Mouse (Mus musculus): ENCODE measurements around the gene Eif2b1. TPM values are rescaled to one million over a fixed set of nuclear protein-coding genes. Genes with fewer than 3 reads are reported as not detected.
A peak's percentile ranks its signal among the peaks of the same experiment; 100 is the strongest.

The Eif2b1 gene
- polyA plus RNA-seq, 1 experiment from 2014 or later, result 84.8 TPM

- no peak overlapping the region for H3K4me3 ChIP-seq (ENCODE audit: low read length)
- peaks cover 11% of the 10 kb centered on the region for H3K36me3 ChIP-seq (ENCODE audit: control insufficient read depth, insufficient read depth, low read length)
- H3K27ac ChIP-seq (ENCODE audit: low read depth, low read length), result no peak overlapping the region
- 78% methylated on average over 15 of the region's 16 CpGs for WGBS
- no peak for ATAC-seq (ENCODE audit: low FRiP score, low TSS enrichment)
- no peak overlapping the region for H3K9ac ChIP-seq (ENCODE audit: low read depth, low read length)
- H3K9me3 ChIP-seq (ENCODE audit: control insufficient read depth, low read length), result no peaks in the 10 kb centered on the region
- no peaks in the 10 kb centered on the region for H3K27me3 ChIP-seq (ENCODE audit: control insufficient read depth, insufficient read depth, low read length)
- H3K4me1 ChIP-seq (ENCODE audit: control insufficient read depth, insufficient read depth, low read length), result peaks cover 16% of the 10 kb centered on the region
- no peak overlapping the region for H3K4me2 ChIP-seq (replicated peaks; ENCODE audit: low read depth, low read length)
Measured at GRCm38 (mm10) chr5:124538813-124539792, 39.8 kb downstream of the Eif2b1 start.

- Histone ChIP-seq H3K27me3 (ENCODE audit: control insufficient read depth, insufficient read depth, low read length) (no peaks in the 10 kb centered on the region), H3K27ac (ENCODE audit: low read depth, low read length) (peak overlapping the region; percentile 42; the same call in 1 of the 2 replicates), H3K9me3 (ENCODE audit: control insufficient read depth, low read length) (no peaks in the 10 kb centered on the region), H3K36me3 (ENCODE audit: control insufficient read depth, insufficient read depth, low read length) (no peaks in the 10 kb centered on the region), H3K4me2 (replicated peaks; ENCODE audit: low read depth, low read length) (peak overlapping the region; percentile 43), H3K9ac (ENCODE audit: low read depth, low read length) (peak overlapping the region; percentile 50), H3K4me3 (ENCODE audit: low read length) (peak overlapping the region; percentile 19), H3K4me1 (ENCODE audit: control insufficient read depth, insufficient read depth, low read length) (peaks cover 15% of the 10 kb centered on the region)
- 0 out of 2 replicates have a peak, but pooled peaks have one; percentile 6 for ATAC-seq (ENCODE audit: low FRiP score, low TSS enrichment)
- WGBS, result 4% methylated on average over 16 of the region's 17 CpGs
Measured at GRCm38 (mm10) chr5:124536776-124537175, 42.2 kb downstream of the Eif2b1 start.

- 69% methylated on average over 5 of the region's 5 CpGs for WGBS
- no peaks in the 10 kb centered on the region for H3K9me3 ChIP-seq (ENCODE audit: control insufficient read depth, low read length)
- no peaks in the 10 kb centered on the region for H3K27me3 ChIP-seq (ENCODE audit: control insufficient read depth, insufficient read depth, low read length)
- H3K4me3 ChIP-seq (ENCODE audit: low read length), result no peak overlapping the region
- no peak overlapping the region for H3K27ac ChIP-seq (ENCODE audit: low read depth, low read length)
- H3K36me3 ChIP-seq (ENCODE audit: control insufficient read depth, insufficient read depth, low read length), result no peaks in the 10 kb centered on the region
- peaks cover 24% of the 10 kb centered on the region for H3K4me1 ChIP-seq (ENCODE audit: control insufficient read depth, insufficient read depth, low read length)
- no peak for ATAC-seq (ENCODE audit: low FRiP score, low TSS enrichment)
- H3K9ac ChIP-seq (ENCODE audit: low read depth, low read length), result no peak overlapping the region
- H3K4me2 ChIP-seq (replicated peaks; ENCODE audit: low read depth, low read length), result no peak overlapping the region
Measured at GRCm38 (mm10) chr5:124535016-124535415, 43.9 kb downstream of the Eif2b1 start.

- H3K27ac ChIP-seq (ENCODE audit: low read depth, low read length), result peak overlapping the region; percentile 81; the same call in 1 of the 2 replicates
- H3K36me3 ChIP-seq (ENCODE audit: control insufficient read depth, insufficient read depth, low read length), result no peaks in the 10 kb centered on the region
- H3K4me1 ChIP-seq (ENCODE audit: control insufficient read depth, insufficient read depth, low read length), result peaks cover 43% of the 10 kb centered on the region
- no peak overlapping the region for H3K4me3 ChIP-seq (ENCODE audit: low read length)
- no peak overlapping the region for H3K4me2 ChIP-seq (replicated peaks; ENCODE audit: low read depth, low read length)
- no peak overlapping the region for H3K9ac ChIP-seq (ENCODE audit: low read depth, low read length)
- no peak for ATAC-seq (ENCODE audit: low FRiP score, low TSS enrichment)
- no peaks in the 10 kb centered on the region for H3K27me3 ChIP-seq (ENCODE audit: control insufficient read depth, insufficient read depth, low read length)
- H3K9me3 ChIP-seq (ENCODE audit: control insufficient read depth, low read length), result no peaks in the 10 kb centered on the region
- WGBS, result 35% methylated on average over 7 of the region's 7 CpGs
Measured at GRCm38 (mm10) chr5:124532451-124532850, 46.5 kb downstream of the Eif2b1 start.

- H3K4me3 ChIP-seq (ENCODE audit: low read length), result peak overlapping the region; percentile 84
- 11% methylated on average over 14 of the region's 14 CpGs for WGBS
- H3K4me2 ChIP-seq (replicated peaks; ENCODE audit: low read depth, low read length), result peak overlapping the region; percentile 88
- no peaks in the 10 kb centered on the region for H3K36me3 ChIP-seq (ENCODE audit: control insufficient read depth, insufficient read depth, low read length)
- H3K27me3 ChIP-seq (ENCODE audit: control insufficient read depth, insufficient read depth, low read length), result no peaks in the 10 kb centered on the region
- peak overlapping the region; percentile 82 for H3K9ac ChIP-seq (ENCODE audit: low read depth, low read length)
- H3K9me3 ChIP-seq (ENCODE audit: control insufficient read depth, low read length), result no peaks in the 10 kb centered on the region
- peak overlapping the region; percentile 81 for H3K27ac ChIP-seq (ENCODE audit: low read depth, low read length)
- H3K4me1 ChIP-seq (ENCODE audit: control insufficient read depth, insufficient read depth, low read length), result peaks cover 39% of the 10 kb centered on the region
- no peak; the same call in 1 of the 2 replicates for ATAC-seq (ENCODE audit: low FRiP score, low TSS enrichment)
Measured at GRCm38 (mm10) chr5:124531583-124531930, 47.4 kb downstream of the Eif2b1 start.

GRCm38 (mm10) chr5:124530655-124531582 is 48.0 kb downstream of the Eif2b1 start, which contains the start of gene Rilpl1:
Rilpl1 (minus strand) TSS chr5:124531391.
- Histone ChIP-seq H3K9me3 (ENCODE audit: control insufficient read depth, low read length) (no peaks in the 10 kb centered on the region), H3K4me2 (replicated peaks; ENCODE audit: low read depth, low read length) (peak within 1 kb of the TSS; percentile 88), H3K4me1 (ENCODE audit: control insufficient read depth, insufficient read depth, low read length) (peaks cover 37% of the 10 kb centered on the region), H3K36me3 (ENCODE audit: control insufficient read depth, insufficient read depth, low read length) (no peaks in the 10 kb centered on the region), H3K27ac (ENCODE audit: low read depth, low read length) (peak within 1 kb of the TSS; percentile 81), H3K9ac (ENCODE audit: low read depth, low read length) (peak within 1 kb of the TSS; percentile 82), H3K27me3 (ENCODE audit: control insufficient read depth, insufficient read depth, low read length) (no peaks in the 10 kb centered on the region), H3K4me3 (ENCODE audit: low read length) (peak within 1 kb of the TSS; percentile 84)
- under 1% methylated on average over 81 of the region's 96 CpGs for WGBS
- ATAC-seq (ENCODE audit: low FRiP score, low TSS enrichment), result peak; percentile 88

- H3K9ac ChIP-seq (ENCODE audit: low read depth, low read length), result peak overlapping the region; percentile 50; the same call in 1 of the 2 replicates
- ATAC-seq (ENCODE audit: low FRiP score, low TSS enrichment), result no peak
- H3K4me1 ChIP-seq (ENCODE audit: control insufficient read depth, insufficient read depth, low read length), result peaks cover 37% of the 10 kb centered on the region
- no peaks in the 10 kb centered on the region for H3K27me3 ChIP-seq (ENCODE audit: control insufficient read depth, insufficient read depth, low read length)
- peak overlapping the region; percentile 88 for H3K4me2 ChIP-seq (replicated peaks; ENCODE audit: low read depth, low read length)
- no peaks in the 10 kb centered on the region for H3K9me3 ChIP-seq (ENCODE audit: control insufficient read depth, low read length)
- no peaks in the 10 kb centered on the region; the same call in 1 of the 2 replicates for H3K36me3 ChIP-seq (ENCODE audit: control insufficient read depth, insufficient read depth, low read length)
- H3K4me3 ChIP-seq (ENCODE audit: low read length), result peak overlapping the region; percentile 84
- H3K27ac ChIP-seq (ENCODE audit: low read depth, low read length), result peak overlapping the region; percentile 65; the same call in 1 of the 2 replicates
- WGBS, result 42% methylated on average over 8 of the region's 8 CpGs
Measured at GRCm38 (mm10) chr5:124529697-124530096, 49.2 kb downstream of the Eif2b1 start.

- Histone ChIP-seq H3K9me3 (ENCODE audit: control insufficient read depth, low read length) (no peaks in the 10 kb centered on the region), H3K9ac (ENCODE audit: low read depth, low read length) (peak overlapping the region; percentile 50; the same call in 1 of the 2 replicates), H3K36me3 (ENCODE audit: control insufficient read depth, insufficient read depth, low read length) (no peaks in the 10 kb centered on the region; the same call in 1 of the 2 replicates), H3K4me3 (ENCODE audit: low read length) (peak overlapping the region; percentile 84), H3K27me3 (ENCODE audit: control insufficient read depth, insufficient read depth, low read length) (no peaks in the 10 kb centered on the region), H3K4me1 (ENCODE audit: control insufficient read depth, insufficient read depth, low read length) (peaks cover 37% of the 10 kb centered on the region), H3K27ac (ENCODE audit: low read depth, low read length) (peak overlapping the region; percentile 65; the same call in 1 of the 2 replicates), H3K4me2 (replicated peaks; ENCODE audit: low read depth, low read length) (peak overlapping the region; percentile 88)
- ATAC-seq (ENCODE audit: low FRiP score, low TSS enrichment), result 0 out of 2 replicates have a peak, but pooled peaks have one; percentile 2
- 11% methylated on average over 8 of the region's 8 CpGs for WGBS
Measured at GRCm38 (mm10) chr5:124529191-124529651, 49.7 kb downstream of the Eif2b1 start.

Measured in kidney, embryonic 14.5 days (tissue).